Mouse (Mus musculus) CH12.LX (cell line): ENCODE measurements at regions not wholly inside any gene's neighbourhood (a gene's known extent, or its start where the extent isn't known, plus 50 kb on each side); places are given as distances from the start of the nearest gene placed in this dataset.

Source experiments
- CTCF ChIP-seq, 2 experiments: IDR thresholded peaks in 1 of 2; conservative IDR thresholded peaks in 1 of 2; 2 replicates each; pipeline ENCODE4 v1.5.1; 2011 to 2012; ENCODE audit warnings: low read depth in 2 of 2, low read length in 2 of 2, improper control_type of control experiment in 1 of 2, inconsistent platforms in 1 of 2, mild to moderate bottlenecking in 1 of 2, moderate library complexity in 1 of 2
- E2F4 ChIP-seq: IDR thresholded peaks from 2 replicates; pipeline ENCODE4 v1.6.1; 2011; ENCODE audit warnings: low read depth, low read length, improper control_type of control experiment; ENCODE audit not compliant: insufficient replicate concordance
- HCFC1 ChIP-seq: IDR thresholded peaks from 2 replicates; pipeline ENCODE4 v1.6.1; 2012; ENCODE audit warnings: low read depth, mild to moderate bottlenecking, inconsistent platforms, low read length, improper control_type of control experiment
- JUND ChIP-seq: conservative IDR thresholded peaks from 2 replicates; pipeline ENCODE4 v1.6.1; 2011; ENCODE audit warnings: low read depth, low read length, improper control_type of control experiment
- MAFK ChIP-seq: IDR thresholded peaks from 2 replicates; pipeline ENCODE4 v1.6.1; 2011; ENCODE audit warnings: low read length, improper control_type of control experiment; ENCODE audit not compliant: insufficient replicate concordance
- NRF1 ChIP-seq: IDR thresholded peaks from 2 replicates; pipeline ENCODE4 v1.6.1; 2014; ENCODE audit warnings: low read depth, mild to moderate bottlenecking, inconsistent platforms, low read length, improper control_type of control experiment, moderate library complexity
- POLR2A ChIP-seq: IDR thresholded peaks from 2 replicates; pipeline ENCODE4 v1.6.1; 2011; ENCODE audit warnings: low read depth, mild to moderate bottlenecking, improper control_type of control experiment, low read length
- TBP ChIP-seq: conservative IDR thresholded peaks from 2 replicates; pipeline ENCODE4 v1.6.1; 2011; ENCODE audit warnings: low read depth, low read length, improper control_type of control experiment
- USF1 ChIP-seq: IDR thresholded peaks from 2 replicates; pipeline ENCODE4 v1.6.1; 2014; ENCODE audit warnings: low read depth, mild to moderate bottlenecking, inconsistent platforms, low read length, improper control_type of control experiment
- USF2 ChIP-seq: conservative IDR thresholded peaks from 2 replicates; pipeline ENCODE4 v1.6.1; 2011; ENCODE audit warnings: low read depth, low read length, improper control_type of control experiment

- TF ChIP-seq HCFC1, result no peak
- TF ChIP-seq USF2, result no peak
- no peak for TF ChIP-seq POLR2A
- TF ChIP-seq JUND, result no peak
- TF ChIP-seq TBP, result no peak
- no peak for TF ChIP-seq CTCF (conservative IDR thresholded peaks at IDR 0.05 in 1 of 2, IDR thresholded peaks at IDR 0.05 in 1 of 2; ENCODE audit: low read depth in 2 of 2, low read length in 2 of 2)
- TF ChIP-seq MAFK, result no peak
- TF ChIP-seq E2F4, result no peak
- no peak for TF ChIP-seq USF1
- TF ChIP-seq NRF1, result no peak
Observed at GRCm38 (mm10) chr3:66515773-66516406, 219.3 kb upstream of the Veph1 start.
